1 mouse cellular context compared by ENCODE assay signal in genomic region chr9:107306673-107307072, GRCm38 (mm10). TPM values are rescaled to one million over a fixed set of nuclear protein-coding genes. Genes with fewer than 3 reads are reported as not detected.
"Had no signal": no experiment of that assay in that cellular context is flagged by ENCODE, and none has a peak within 500 bp of the region (broad histone marks: within the 10 kb centered on the region; RNA-seq: fewer than 3 reads in every experiment).

No protein-coding gene starts in this region.

RNA-seq across cellular contexts. Expression of gene 6430571L13Rik, which starts 33.7 kb away (rescaled TPM):
- polyA plus RNA-seq: macrophage had no signal
